Mouse (Mus musculus): ENCODE measurements around the gene Prss38. TPM values are rescaled to one million over a fixed set of nuclear protein-coding genes. Genes with fewer than 3 reads are reported as not detected.
A peak's percentile ranks its signal among the peaks of the same experiment; 100 is the strongest.

Gene Prss38
- polyA plus RNA-seq, 1 experiment from 2014 or later, result not detected

GRCm38 (mm10) chr11:59337955-59338735, 37.3 kb downstream of the Prss38 start:
- Histone ChIP-seq H3K36me3 (ENCODE audit: control insufficient read depth, insufficient read depth) (no peaks in the 10 kb centered on the region), H3K27me3 (ENCODE audit: control insufficient read depth, insufficient read depth, low read length) (no peaks in the 10 kb centered on the region), H3K27ac (ENCODE audit: low read length) (peak overlapping the region; percentile 79), H3K4me3 (ENCODE audit: low read length) (no peak overlapping the region), H3K9me3 (replicated peaks; ENCODE audit: control insufficient read depth, low read length) (no peaks in the 10 kb centered on the region), H3K4me1 (ENCODE audit: control insufficient read depth, insufficient read depth, low read length) (peaks cover 22% of the 10 kb centered on the region), H3K9ac (ENCODE audit: low read length) (peak overlapping the region; percentile 22; the same call in 1 of the 2 replicates), H3K4me2 (ENCODE audit: low read depth, low read length) (no peak overlapping the region; the same call in 1 of the 2 replicates)
- 42% methylated on average over 13 of the region's 13 CpGs for WGBS
- ATAC-seq (replicated peaks; ENCODE audit: extremely low read depth, insufficient read depth, low FRiP score), result peak; percentile 83

DNA sequence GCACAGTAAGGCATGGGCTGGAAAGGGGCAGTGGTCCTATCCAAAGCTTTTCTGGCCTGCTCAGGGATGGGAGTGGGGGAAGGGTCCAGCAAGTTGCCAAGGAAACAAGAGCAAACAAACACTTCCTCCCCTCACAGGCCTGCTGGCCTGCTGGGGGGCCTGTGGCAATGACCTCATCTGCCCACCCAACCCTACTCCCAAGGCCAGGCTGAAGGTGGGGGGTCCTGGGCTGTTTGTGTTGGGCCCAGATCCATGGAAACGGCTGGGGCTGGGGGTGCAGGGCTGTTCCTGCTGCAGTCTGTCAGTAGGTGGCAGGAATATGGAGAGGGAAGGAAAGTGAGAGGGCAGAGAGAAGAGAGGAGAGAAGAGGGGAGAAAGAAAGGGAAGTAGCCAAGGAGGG, 39.1 kb downstream of the Prss38 start:
- no peak for ATAC-seq (replicated peaks; ENCODE audit: extremely low read depth, insufficient read depth, low FRiP score)
- H3K9ac ChIP-seq (ENCODE audit: low read length), result no peak overlapping the region
- WGBS, result 19% methylated on average over 1 of the region's 1 CpGs

GRCm38 (mm10) chr11:59335942-59336341, 39.5 kb downstream of the Prss38 start:
- Histone ChIP-seq H3K27me3 (ENCODE audit: control insufficient read depth, insufficient read depth, low read length) (no peaks in the 10 kb centered on the region), H3K9ac (ENCODE audit: low read length) (no peak overlapping the region), H3K27ac (ENCODE audit: low read length) (no peak overlapping the region), H3K36me3 (ENCODE audit: control insufficient read depth, insufficient read depth) (no peaks in the 10 kb centered on the region), H3K9me3 (replicated peaks; ENCODE audit: control insufficient read depth, low read length) (no peaks in the 10 kb centered on the region), H3K4me1 (ENCODE audit: control insufficient read depth, insufficient read depth, low read length) (peaks cover 22% of the 10 kb centered on the region), H3K4me2 (ENCODE audit: low read depth, low read length) (no peak overlapping the region), H3K4me3 (ENCODE audit: low read length) (no peak overlapping the region)
- WGBS, result 45% methylated on average over 2 of the region's 2 CpGs
- no peak for ATAC-seq (replicated peaks; ENCODE audit: extremely low read depth, insufficient read depth, low FRiP score)

More for the DNA sequence above, 39.1 kb downstream of the Prss38 start:
- no peaks in the 10 kb centered on the region for H3K9me3 ChIP-seq (replicated peaks; ENCODE audit: control insufficient read depth, low read length)
- no peak overlapping the region for H3K4me2 ChIP-seq (ENCODE audit: low read depth, low read length)
- no peaks in the 10 kb centered on the region for H3K27me3 ChIP-seq (ENCODE audit: control insufficient read depth, insufficient read depth, low read length)
- H3K4me1 ChIP-seq (ENCODE audit: control insufficient read depth, insufficient read depth, low read length), result peaks cover 22% of the 10 kb centered on the region
- H3K27ac ChIP-seq (ENCODE audit: low read length), result no peak overlapping the region
- H3K4me3 ChIP-seq (ENCODE audit: low read length), result no peak overlapping the region
- H3K36me3 ChIP-seq (ENCODE audit: control insufficient read depth, insufficient read depth), result no peaks in the 10 kb centered on the region

- no peaks in the 10 kb centered on the region for H3K27me3 ChIP-seq (ENCODE audit: control insufficient read depth, insufficient read depth, low read length)
- peaks cover 22% of the 10 kb centered on the region for H3K4me1 ChIP-seq (ENCODE audit: control insufficient read depth, insufficient read depth, low read length)
- ATAC-seq (replicated peaks; ENCODE audit: extremely low read depth, insufficient read depth, low FRiP score), result no peak
- 52% methylated on average over 4 of the region's 4 CpGs for WGBS
- H3K4me3 ChIP-seq (ENCODE audit: low read length), result no peak overlapping the region
- no peak overlapping the region for H3K9ac ChIP-seq (ENCODE audit: low read length)
- H3K4me2 ChIP-seq (ENCODE audit: low read depth, low read length), result no peak overlapping the region
- no peaks in the 10 kb centered on the region for H3K36me3 ChIP-seq (ENCODE audit: control insufficient read depth, insufficient read depth)
- H3K27ac ChIP-seq (ENCODE audit: low read length), result no peak overlapping the region
- no peaks in the 10 kb centered on the region for H3K9me3 ChIP-seq (replicated peaks; ENCODE audit: control insufficient read depth, low read length)
Observed at GRCm38 (mm10) chr11:59335150-59335549, 40.3 kb downstream of the Prss38 start.

DNA sequence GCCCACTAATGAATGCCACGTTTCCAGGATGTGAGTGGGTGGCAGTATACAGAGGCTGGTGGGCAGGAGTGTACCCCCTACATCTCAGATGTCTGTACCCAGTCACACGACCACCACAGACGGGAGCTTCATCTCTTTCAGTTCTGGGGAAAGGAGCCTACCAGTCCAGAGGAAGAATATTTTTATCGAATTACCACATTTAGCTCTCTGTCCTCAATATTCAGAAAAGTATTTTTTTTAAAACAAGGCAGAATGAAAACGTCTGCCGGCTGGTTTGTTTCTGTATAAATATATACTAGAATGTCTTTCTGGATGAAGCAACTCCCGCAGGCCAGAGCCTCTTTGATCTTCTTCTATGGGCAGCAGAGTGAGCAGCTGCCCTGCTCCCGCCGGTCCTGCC, 42.5 kb downstream of the Prss38 start:
- Histone ChIP-seq H3K9me3 (replicated peaks; ENCODE audit: control insufficient read depth, low read length) (no peaks in the 10 kb centered on the region), H3K4me1 (ENCODE audit: control insufficient read depth, insufficient read depth, low read length) (peaks cover 17% of the 10 kb centered on the region), H3K9ac (ENCODE audit: low read length) (no peak overlapping the region), H3K4me2 (ENCODE audit: low read depth, low read length) (no peak overlapping the region), H3K4me3 (ENCODE audit: low read length) (no peak overlapping the region), H3K27ac (ENCODE audit: low read length) (no peak overlapping the region), H3K27me3 (ENCODE audit: control insufficient read depth, insufficient read depth, low read length) (no peaks in the 10 kb centered on the region), H3K36me3 (ENCODE audit: control insufficient read depth, insufficient read depth) (no peaks in the 10 kb centered on the region)
- ATAC-seq (replicated peaks; ENCODE audit: extremely low read depth, insufficient read depth, low FRiP score), result no peak
- 60% methylated on average over 9 of the region's 9 CpGs for WGBS

DNA sequence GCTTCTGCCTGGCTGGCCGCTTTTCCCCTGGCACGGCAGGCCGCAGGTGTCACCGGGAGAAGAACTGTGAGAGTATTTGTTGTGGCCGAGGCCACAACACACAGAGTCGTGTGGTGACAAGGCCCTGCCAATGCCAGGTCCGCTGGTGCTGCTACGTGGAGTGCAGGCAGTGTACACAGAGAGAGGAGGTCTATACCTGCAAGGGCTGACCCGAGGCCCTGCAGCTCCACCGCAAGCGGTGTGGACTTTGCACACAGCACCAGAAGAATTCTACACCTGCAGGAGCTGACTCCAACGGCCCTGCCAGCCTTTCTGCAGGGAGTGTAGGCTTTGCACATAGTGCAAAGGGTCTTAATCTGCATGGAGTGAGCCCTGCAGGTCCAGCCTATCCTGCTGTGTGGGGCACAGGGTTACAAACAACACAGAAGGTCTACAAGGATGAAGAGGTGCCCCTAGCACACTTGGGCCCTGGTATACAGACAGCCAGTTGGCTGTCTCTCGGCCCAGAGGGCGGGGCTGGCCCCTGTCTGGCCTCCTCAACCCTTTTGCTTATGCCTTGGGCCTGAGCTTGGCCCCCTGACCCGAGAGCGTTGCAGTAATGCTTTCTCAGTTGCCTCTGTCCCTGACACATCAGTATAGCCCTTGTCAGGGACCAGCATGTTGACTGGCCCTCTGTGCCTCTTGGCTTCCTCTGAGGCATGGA, 44.1 kb downstream of the Prss38 start:
- Histone ChIP-seq H3K27me3 (ENCODE audit: control insufficient read depth, insufficient read depth, low read length) (no peaks in the 10 kb centered on the region), H3K9me3 (replicated peaks; ENCODE audit: control insufficient read depth, low read length) (no peaks in the 10 kb centered on the region), H3K4me2 (ENCODE audit: low read depth, low read length) (no peak overlapping the region), H3K9ac (ENCODE audit: low read length) (no peak overlapping the region), H3K4me3 (ENCODE audit: low read length) (no peak overlapping the region), H3K4me1 (ENCODE audit: control insufficient read depth, insufficient read depth, low read length) (peaks cover 5% of the 10 kb centered on the region), H3K36me3 (ENCODE audit: control insufficient read depth, insufficient read depth) (no peaks in the 10 kb centered on the region), H3K27ac (ENCODE audit: low read length) (no peak overlapping the region)
- ATAC-seq (replicated peaks; ENCODE audit: extremely low read depth, insufficient read depth, low FRiP score), result no peak
- 82% methylated on average over 16 of the region's 16 CpGs for WGBS

GRCm38 (mm10) chr11:59330560-59330959, 44.9 kb downstream of the Prss38 start:
- Histone ChIP-seq H3K4me1 (ENCODE audit: control insufficient read depth, insufficient read depth, low read length) (peaks cover 3% of the 10 kb centered on the region; the same call in 1 of the 2 replicates), H3K36me3 (ENCODE audit: control insufficient read depth, insufficient read depth) (no peaks in the 10 kb centered on the region), H3K9ac (ENCODE audit: low read length) (no peak overlapping the region), H3K4me3 (ENCODE audit: low read length) (no peak overlapping the region), H3K9me3 (replicated peaks; ENCODE audit: control insufficient read depth, low read length) (no peaks in the 10 kb centered on the region), H3K27ac (ENCODE audit: low read length) (no peak overlapping the region), H3K27me3 (ENCODE audit: control insufficient read depth, insufficient read depth, low read length) (no peaks in the 10 kb centered on the region), H3K4me2 (ENCODE audit: low read depth, low read length) (no peak overlapping the region)
- ATAC-seq (replicated peaks; ENCODE audit: extremely low read depth, insufficient read depth, low FRiP score), result no peak
- WGBS, result 46% methylated on average over 5 of the region's 5 CpGs

GRCm38 (mm10) chr11:59329616-59330015, 45.8 kb downstream of the Prss38 start:
- no peak for ATAC-seq (replicated peaks; ENCODE audit: extremely low read depth, insufficient read depth, low FRiP score)
- Histone ChIP-seq H3K4me3 (ENCODE audit: low read length) (no peak overlapping the region), H3K9me3 (replicated peaks; ENCODE audit: control insufficient read depth, low read length) (no peaks in the 10 kb centered on the region), H3K4me2 (ENCODE audit: low read depth, low read length) (no peak overlapping the region), H3K36me3 (ENCODE audit: control insufficient read depth, insufficient read depth) (no peaks in the 10 kb centered on the region), H3K4me1 (ENCODE audit: control insufficient read depth, insufficient read depth, low read length) (peaks cover 3% of the 10 kb centered on the region; the same call in 1 of the 2 replicates), H3K9ac (ENCODE audit: low read length) (no peak overlapping the region), H3K27ac (ENCODE audit: low read length) (no peak overlapping the region), H3K27me3 (ENCODE audit: control insufficient read depth, insufficient read depth, low read length) (no peaks in the 10 kb centered on the region)
- 48% methylated on average over 6 of the region's 6 CpGs for WGBS

GRCm38 (mm10) chr11:59327625-59328024, 47.8 kb downstream of the Prss38 start:
- Histone ChIP-seq H3K36me3 (ENCODE audit: control insufficient read depth, insufficient read depth) (no peaks in the 10 kb centered on the region), H3K9me3 (replicated peaks; ENCODE audit: control insufficient read depth, low read length) (no peaks in the 10 kb centered on the region), H3K4me3 (ENCODE audit: low read length) (no peak overlapping the region), H3K4me2 (ENCODE audit: low read depth, low read length) (no peak overlapping the region), H3K4me1 (ENCODE audit: control insufficient read depth, insufficient read depth, low read length) (peaks cover 3% of the 10 kb centered on the region; the same call in 1 of the 2 replicates), H3K27me3 (ENCODE audit: control insufficient read depth, insufficient read depth, low read length) (no peaks in the 10 kb centered on the region), H3K9ac (ENCODE audit: low read length) (no peak overlapping the region), H3K27ac (ENCODE audit: low read length) (no peak overlapping the region)
- 78% methylated on average over 18 of the region's 18 CpGs for WGBS
- ATAC-seq (replicated peaks; ENCODE audit: extremely low read depth, insufficient read depth, low FRiP score), result peak; percentile 30; the same call in 1 of the 2 replicates

Measured in heart, embryonic 16.5 days (tissue).